Mouse (Mus musculus) lung, adult 18-20 months (tissue): ENCODE data around the gene Kcna6.
A peak's percentile ranks its signal among the peaks of the same experiment; 100 is the strongest.

Source experiments
- DNase-seq, 2 experiments: peaks; one replicate each; pipeline ENCODE4 v3.0.0; 2022; ENCODE audit warnings: mixed read lengths in 2 of 2

The Kcna6 gene

DNA sequence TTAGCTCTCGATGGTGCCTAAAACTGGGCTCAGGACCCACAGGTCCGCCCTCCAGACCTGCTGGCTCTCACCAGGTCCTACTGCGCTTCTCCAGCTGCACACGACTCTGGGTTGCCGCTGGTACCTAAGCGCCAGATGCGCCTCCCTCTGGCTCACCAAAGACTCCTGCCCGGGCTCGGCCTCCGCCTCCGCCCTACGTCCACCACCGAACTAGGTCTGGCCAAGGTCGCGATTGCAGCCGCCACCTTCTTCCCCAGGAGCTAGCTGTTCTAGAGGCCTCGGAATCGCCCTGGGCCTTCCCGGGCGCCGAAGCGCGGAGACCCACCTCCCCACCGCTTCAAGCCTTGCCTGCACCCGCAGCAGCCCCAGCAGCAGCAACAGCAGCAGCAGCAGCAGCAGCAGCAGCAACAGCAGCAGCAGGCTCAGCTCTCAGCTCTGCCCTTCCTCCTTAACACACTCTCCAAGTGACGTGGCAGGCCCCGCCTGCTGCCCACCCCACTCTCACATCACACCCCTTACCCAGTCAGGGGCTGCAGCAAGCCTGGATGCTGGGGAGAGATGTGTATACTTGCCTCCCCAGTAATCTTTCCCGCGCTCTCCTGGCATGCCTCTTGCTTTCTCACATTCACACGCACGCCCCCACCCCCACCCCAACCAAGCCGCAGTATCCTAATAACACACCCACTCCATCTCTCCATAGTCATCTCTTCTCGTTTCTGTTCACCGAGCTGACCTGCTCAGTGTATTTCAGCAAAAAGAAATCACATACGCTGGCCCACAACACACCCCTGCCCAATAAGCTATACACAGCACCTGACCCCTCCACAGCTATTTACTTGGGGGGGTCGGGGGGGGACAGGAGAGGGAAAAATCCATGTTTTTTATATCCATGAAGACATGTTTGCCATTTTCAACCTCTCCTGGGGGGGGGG, at the start of gene Kcna6:
Gene Kcna6, minus strand, starts transcription at position 464 of the 932 bp plus-strand sequence.
- DNase-seq: no peak

DNA sequence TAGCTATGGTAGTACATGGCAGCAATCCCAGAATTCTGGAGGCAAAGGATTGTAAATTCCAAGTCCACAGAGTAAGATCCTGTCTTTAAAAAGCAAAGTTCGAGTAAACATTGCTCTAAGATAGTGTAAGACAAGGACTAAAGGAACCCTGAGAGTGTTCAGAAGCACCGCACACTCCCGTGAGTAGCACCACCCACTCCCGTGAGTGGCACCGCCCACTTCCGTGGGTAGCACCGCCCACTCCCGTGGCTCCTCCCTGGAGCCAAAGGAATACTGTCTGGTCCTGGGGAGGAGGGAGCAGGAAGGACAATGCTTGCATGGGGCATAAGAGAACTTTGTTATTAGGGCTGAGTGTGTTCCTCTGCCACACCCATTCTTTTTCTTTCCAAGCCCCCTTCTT, 48.4 kb upstream of the Kcna6 start:
- no peak for DNase-seq

DNA sequence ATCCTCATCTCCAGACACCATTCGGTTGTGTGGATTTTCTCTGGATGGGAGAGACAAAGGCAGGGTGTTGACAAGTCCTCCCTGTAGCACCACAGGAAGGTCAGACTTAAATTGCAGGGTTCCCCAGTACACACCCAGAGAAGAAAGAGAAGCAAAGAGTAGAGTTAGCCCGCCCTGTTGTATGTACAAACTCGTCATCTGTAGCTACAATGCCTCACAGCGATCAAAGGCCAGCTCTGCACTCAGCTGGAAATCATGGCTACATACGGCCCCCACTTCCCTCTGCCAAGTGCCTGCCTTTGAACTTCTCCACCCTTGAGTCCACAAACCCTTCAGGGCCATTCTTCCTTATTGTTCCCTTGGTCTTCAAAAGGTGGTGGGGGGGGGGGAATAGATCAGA, 43.7 kb upstream of the Kcna6 start:
- DNase-seq: no peak

DNA sequence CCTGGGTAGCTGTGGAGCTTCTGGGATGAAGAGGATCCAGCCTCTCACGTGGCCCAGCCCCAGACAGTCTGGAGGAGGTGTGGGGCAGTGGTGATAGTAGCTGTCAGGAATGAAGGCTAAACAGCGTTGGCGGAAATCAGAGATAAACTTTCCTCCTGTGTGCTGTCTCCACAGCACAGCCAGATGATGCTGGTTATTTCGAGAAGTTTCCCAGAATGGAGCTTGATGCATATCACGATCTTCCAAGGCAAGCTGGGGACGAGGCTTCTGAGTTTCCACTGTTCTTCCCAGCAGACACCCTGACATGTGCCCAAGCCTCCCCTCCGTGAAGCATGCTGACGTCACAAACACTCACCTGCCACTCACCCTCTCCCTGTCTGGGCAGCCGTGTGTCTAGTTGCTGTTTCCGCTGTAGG, 43.2 kb upstream of the Kcna6 start:
- DNase-seq: no peak

DNA sequence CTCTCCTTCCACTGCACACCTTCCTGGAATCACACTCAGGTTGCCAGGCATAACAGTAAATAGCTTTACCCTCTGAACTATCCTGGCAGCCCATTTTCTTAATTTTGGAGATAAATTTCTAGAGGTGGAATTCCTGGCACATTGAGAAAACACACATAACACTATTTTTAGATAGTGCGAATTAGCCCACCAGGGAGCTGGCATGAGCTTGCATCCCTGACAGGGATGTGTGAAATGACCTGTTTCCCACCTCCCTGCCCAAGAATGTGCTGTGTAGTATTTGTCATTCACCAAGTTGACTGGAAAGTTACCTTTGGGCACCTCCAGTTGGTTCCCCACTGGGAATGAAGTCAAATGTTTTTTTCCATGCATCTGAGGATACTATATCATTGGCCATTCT, 42.6 kb upstream of the Kcna6 start:
- DNase-seq: no peak

DNA sequence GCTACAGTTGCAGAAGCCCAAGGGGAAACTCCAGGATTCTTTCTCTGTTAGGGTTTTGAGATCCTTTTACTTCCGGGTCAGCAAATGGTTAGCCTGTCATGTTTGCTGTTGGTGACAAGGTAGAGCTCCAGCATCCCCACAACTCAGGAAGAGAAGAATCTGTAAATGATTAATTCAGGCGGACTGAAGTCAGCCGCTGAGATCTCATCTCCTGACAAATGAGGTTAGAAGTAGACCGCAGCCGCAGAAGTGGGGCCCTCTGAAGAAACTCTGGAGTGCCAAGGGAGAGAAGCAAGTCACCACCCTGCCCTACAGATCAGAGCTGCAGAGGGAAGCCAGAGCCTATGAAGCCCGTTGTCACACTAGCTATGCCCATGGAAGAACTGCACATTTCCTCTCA, 37.4 kb upstream of the Kcna6 start:
- DNase-seq: no peak

DNA sequence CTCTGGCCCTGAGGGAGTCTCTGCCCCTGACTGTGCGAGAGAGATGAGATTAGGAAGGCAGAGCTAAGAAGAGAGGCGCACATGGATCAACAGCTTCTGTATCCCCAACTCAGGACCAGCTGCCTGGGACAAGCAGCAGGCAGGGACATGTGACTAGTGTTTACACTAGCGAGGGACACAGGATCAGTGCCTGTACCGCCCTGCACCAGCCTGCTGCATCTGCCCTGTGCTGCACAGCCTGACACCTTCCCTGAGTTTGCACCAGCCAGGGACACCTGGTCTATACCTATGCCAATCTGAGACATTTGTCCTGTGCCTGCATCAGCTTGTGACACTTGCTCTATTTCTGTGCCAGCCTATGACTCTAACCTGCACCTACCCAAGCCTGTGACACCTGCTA, 33.4 kb upstream of the Kcna6 start:
- DNase-seq: no peak

DNA sequence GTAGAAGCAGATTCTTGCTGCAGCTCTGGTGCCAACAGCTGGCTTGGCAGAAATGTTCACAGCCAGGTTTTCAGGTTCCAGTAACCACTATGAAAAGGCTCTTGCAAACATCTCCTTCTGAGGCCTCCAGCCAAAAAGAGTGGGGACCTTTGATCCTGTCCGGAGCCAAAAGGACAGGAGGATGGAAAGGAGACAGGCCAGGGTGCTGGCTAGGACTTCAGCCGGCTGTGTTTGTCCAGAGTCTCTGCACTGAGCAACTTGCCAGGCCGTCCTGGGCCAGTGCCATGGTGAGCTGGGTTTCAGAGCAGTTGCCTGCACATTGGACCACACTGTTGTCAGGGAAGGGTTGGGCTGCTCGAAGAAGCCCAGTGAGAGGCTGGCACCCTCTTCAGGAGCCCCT, 31.9 kb upstream of the Kcna6 start:
- DNase-seq: peak in 1 of 2 experiments; percentile 19

DNA sequence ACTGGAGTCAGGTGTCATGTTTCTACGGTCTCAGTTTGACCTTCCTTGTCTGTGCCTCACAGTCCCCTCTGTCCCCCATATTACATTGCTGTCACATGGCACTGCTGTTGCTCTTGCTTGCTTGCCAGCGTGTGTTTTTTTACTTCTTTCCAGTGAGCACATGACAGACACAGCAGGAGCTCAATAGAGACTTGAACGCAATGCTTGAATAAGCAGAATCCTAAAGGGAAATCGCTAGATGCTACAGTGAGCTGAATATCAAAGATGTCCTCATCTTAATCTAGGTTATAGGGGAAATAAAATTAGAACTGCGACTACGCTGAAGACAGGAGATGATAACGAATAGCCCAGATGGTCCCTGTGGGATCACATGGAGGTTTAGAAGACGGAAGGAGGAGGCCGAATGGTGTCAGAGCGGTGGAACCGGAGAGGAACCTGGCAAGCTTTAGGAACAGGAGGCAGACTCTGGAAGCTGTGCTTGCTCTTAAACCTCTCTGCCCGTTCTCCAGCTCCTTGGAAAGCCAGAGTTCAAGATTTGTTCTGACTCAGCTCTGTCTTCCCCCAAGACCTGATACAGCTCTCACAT, 29.8 kb upstream of the Kcna6 start:
- DNase-seq: no peak

DNA sequence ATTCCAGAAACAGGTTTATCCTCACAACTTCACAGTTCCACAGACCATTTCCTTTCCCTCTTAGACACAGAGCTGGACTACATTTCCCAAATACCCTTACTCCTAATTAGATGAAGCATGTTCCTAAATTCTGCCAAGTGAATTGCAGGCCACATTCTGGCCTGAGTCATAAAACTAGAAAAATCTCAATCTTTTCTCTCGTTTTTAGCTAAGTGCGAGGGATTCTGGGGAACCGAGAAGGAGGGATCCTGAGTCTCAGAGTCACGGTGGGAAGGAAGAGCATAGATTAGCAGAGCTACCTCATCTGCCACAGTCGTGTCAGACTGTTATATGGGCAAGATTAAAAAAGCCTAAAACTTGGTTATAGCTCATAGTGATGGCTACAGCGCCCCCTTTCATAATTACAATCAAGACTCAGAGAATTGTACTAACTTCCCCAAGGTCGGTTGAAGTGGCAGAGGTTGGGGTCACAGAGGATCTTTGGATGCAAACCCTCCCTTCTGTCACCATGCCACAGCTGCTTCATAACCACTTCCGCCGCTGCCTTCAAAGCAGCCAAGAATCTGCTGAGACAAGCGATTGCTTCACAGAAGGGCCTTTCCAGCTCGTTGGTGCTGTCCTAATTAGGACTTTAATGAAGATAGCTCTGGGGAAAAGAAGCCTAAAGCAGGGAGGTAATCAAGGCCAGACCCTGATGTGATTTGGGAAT, 28.6 kb upstream of the Kcna6 start:
- DNase-seq: peak; percentile 13 to 15

DNA sequence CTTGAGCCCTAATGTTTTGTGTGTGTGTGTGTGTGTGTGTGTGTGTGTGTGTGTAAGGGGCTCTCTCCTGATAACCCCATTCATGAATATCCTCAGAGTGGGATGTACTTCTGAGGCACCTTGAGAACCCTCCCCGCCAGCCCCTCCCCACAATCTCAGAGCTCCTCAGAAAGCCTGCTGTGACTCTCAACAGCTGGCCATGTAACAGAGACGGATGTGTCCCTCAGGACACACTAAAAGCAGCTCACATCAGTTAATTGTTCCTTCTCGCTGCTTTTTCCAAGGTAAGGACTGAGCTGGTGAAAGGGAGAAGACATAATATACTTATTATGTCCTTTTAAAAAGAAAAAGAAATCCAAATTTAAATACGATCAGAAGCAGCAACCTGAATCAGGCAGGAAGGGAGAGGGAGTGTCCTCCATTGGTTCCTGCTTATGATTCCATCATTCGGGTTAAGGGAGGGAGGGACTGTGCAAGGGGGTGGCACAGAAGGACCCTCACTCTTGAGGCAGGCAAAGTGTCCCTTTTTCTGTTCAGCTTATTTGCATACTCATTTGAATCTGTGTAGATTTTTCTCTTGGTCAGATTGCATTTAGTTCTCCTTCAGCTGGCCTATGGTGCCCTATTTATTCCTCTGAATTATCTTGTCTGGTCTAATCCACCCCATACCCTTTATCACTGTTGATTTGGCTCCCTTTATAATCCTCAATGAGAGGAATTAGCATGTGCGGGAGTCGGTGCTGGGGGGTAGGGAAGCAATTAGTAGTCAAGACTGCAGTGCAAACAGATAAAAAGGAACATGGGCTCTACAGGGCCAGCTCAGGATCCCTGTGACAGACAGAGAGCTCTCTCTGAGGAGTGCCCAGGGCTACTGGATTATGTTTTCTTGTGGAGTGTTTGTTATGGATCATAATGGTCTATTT, 27.4 kb upstream of the Kcna6 start:
- DNase-seq: no peak

DNA sequence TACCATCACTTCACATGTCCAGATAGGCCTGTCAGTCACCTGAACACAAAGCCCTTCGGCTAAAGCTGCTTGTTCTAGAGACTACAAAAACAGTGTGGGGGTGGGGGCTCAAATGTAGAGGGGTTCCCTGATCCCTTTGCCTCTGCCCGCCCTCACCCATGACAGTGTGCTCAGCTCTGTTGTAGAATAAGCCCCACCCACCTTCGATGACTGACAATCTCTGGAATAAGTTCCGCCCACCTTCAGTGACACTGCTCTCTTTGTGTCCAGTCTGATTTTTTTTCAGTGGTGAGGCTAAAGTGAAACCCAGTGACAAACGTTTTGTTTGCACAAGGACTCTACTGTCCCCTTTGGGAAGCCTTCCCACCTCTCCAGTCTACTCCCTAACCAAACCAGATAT, 26.1 kb upstream of the Kcna6 start:
- no peak for DNase-seq

DNA sequence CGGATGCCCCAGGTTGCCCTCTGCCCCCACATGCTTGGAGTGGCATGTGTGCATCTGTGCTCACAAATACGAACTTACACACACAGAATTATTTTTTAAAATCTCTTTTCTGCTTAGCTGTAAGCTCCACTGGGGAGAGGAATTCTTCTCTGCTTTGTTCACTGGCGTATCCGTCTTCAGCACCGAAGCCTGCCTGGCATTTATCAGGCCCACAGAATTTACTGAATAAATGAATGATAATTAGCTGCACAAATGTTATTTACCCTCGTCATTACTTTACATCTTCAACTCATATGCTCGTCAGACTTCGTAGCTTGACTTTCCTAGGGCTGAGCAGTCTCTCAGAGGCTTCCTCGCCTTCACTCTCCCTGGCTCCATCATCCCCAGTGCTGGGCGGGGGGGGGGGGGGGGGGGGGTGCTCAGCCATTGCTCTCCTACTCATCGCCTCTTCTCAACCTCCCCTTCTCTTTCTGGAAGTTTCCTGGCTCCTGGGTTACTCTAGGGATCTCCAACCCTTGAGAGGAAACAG, 24.2 kb upstream of the Kcna6 start:
- no peak for DNase-seq

DNA sequence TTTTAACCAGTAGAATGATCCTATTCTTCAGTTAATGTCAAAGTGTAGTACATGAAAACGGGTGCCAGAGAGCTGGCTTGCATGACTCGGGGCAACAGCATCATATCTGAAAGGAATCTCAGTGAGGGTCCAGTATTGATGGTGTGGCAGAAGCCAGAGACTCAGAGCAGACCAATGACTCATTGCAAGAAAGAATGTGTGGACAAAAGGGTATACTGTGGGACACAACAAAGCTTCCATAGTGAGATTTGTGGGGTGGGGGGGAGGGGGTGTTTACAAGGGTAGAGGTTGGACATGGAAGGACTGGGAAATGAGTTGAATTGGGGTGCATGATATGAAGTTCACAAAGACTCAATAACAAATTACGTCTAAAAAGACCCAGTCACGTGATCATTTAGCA, 20.9 kb upstream of the Kcna6 start:
- DNase-seq: no peak

DNA sequence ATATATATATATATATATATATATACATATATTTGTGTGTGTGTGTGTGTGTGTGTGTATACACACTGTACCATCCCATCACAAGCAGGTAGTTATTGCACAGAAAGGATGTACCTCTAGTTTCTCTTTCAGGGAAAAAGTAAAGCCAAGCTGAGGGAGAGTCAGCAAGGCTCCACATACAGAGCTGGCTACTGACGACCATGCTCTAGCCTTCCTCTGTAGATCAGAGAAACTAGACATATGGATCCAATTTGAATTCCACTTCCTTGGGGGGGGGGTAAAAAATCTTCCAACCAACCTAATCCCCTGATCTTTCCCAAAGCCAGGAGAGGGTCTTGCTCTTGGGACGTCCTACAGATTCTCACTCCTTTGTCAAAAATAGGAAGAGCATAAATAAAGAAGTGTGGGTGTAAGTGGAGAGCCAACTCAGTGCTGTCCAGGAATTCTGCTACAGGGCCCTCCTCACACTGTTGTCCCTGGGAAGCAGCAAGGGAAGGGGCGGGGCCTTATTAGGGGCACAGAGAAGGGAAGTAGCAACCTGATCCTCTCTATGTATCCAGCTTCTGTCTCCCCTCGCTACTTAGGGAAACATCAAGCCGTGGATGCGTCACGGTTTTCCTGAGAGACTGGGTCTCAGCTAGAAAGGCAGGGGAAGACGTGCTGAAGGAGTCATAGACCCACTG, 15.4 kb upstream of the Kcna6 start:
- no peak for DNase-seq

DNA sequence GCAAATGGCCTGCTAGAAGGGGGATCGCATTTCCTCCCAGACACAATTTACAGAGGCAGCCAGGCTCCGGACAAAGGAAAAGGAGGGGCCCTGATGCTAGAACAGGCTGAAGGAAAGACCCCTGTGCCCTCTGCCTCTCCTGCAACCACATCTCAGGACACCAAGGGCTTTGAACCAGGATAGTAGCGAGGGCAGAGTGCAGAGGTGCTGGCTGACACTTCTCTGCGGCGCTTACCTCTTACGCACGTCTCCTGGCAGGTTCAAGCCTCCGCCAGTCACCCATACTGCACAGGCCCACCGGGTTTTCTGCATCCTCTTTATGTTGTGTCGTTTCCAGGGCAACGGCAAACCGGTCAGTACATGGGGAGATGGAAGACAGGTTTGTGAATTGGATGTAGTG, 12.0 kb upstream of the Kcna6 start:
- DNase-seq: no peak

DNA sequence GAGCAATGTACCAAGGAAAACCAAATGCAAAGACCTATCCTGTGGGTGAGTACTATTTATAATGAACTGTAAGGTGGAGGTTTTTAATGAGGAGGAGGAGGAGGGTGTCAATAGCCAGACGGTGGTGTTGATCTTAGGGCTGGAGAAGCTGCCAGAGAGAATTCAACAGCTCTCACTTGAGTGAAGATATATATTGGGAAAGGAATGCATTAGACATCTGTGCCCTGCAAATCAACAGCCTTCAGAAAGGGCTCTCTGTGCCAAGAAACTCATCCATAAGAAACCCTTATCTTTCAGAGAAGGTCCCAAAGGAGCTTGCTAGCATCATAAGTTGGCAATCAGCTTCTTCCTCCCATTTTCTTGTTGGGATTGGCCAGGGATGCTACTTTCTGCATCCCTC, 5.4 kb upstream of the Kcna6 start:
- no peak for DNase-seq

DNA sequence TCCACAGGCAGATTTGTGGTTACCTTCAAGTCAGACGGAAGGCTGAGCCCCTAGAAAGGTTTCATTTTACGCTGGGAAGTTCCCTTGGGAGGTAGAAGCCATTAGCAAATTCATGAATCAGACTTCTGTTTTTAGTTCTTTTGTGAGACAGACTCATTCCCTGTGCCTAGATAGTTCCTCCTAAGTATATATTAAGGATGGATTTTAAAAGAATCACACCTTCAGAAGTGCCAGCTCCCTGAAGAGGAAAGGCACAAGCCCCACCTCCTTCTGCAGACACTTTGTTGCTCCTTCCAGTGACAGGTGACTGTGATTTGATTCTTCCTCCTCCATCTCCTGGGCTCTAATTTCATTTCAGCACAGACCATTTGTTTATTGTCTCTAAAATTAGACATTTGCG, 2.1 kb upstream of the Kcna6 start:
- no peak for DNase-seq

DNA sequence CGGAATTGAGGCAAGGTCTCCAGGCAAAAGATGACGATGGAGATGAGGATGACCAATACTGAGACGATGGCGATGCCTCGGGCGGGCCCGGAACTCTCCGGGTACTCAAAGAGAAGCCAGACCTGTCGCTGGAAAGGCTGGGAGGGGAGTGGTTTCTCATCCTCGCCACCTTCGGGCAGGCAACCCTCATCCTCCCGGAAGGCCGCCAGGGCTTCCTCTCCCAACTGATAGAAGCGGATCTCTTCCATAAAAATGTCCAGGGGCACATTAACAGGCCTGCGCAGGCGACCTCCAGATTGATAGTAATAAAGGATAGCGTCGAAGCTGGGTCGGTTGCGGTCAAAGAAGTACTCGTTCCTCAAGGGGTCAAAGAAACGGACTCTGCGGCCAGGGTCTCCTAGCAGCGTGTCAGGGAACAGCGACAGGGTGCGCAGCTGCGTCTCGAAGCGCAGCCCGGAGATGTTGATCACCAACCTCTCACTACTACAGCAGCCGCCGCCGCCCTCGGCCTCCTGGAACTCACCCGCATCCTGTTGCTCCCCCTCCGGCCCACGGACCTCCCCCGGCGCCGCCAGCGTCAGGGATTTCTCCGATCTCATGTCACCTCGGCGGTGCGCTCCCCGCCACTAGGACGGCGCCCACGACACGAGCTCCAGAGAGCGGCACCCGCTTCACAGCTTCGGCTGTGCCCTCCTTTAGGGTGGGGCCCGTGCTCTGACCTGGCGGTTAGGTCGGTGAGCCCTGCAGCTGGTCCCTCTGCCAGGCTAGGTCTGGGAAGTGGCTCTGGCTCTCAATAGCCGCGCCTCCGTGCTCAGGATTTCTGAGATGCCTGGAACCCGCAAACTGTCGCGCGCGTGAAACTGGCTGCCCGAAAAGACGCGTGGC, 906 bp downstream of the Kcna6 start:
- peak in 1 of 2 experiments; percentile 6 for DNase-seq

DNA sequence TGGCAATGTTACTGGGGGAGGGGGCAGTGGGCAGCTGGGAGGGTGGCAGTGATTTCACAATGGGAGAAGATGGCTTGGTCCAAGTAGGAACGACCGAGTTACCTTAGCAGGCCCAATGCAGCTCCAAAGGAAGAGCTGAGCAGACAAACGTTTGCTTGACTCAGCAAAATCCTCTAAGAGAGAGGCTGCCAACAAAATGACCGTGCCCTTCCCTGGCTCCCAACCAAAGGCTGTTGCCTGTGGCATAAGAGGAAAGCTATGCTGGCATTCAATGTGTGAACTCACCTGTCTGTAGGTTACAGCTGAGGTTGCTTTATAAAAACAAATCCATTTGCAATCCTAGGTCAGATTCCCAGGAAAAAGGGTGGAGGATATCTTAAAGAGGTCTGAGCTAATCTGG, 3.5 kb downstream of the Kcna6 start:
- peak; percentile 7 to 26 for DNase-seq

DNA sequence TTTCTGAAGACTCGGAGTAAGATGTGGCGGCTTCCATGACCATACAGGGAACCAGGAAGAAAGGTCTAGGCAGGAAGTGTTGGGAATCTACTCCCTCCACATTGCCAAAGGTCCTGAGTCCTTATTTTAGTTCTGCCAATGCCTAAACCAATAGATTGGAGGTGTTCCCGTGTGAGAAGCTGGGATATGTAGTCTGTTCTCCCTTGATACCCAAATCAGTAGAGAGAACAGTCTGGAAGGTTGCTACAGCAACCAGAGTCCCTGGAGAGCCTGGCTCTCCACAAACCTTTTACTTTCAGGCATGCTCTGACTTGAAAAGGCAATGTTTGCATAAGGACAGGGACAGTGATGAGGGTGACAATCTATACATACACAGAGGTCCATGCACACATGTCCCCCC, 4.7 kb downstream of the Kcna6 start:
- no peak for DNase-seq
